Mouse (Mus musculus) heart, embryonic 12.5 days (tissue): ENCODE measurements around the gene Peli2. TPM values are rescaled to one million over a fixed set of nuclear protein-coding genes. Genes with fewer than 3 reads are reported as not detected.
"Not testable (repeated sequence)": the region's sequence is repeated elsewhere in the genome, so short reads cannot be mapped to it uniquely, and the experiment has no call there.

Experiments
- ATAC-seq: fragments of 200-750 bp; cut with Nextera tagmentation; 2 replicates; pipeline ENCODE4 v1.8.0; 2017; ENCODE audit warnings: moderate TSS enrichment, moderate library complexity; ENCODE audit not compliant: insufficient number of reproducible peaks, low FRiP score
- H3K27ac ChIP-seq: fragments of 300-500 bp; sonication (generic); 2 replicates; pipeline ENCODE4 v1.5.1; 2016; ENCODE audit warnings: mild to moderate bottlenecking, moderate library complexity; ENCODE audit not compliant: poor library complexity, severe bottlenecking
- H3K27me3 ChIP-seq: fragments of 300-500 bp; sonication (generic); replicated peaks from 2 replicates; pipeline ENCODE4 v1.6.1; 2016; ENCODE audit warnings: mild to moderate bottlenecking, moderate library complexity
- H3K36me3 ChIP-seq: fragments of 300-500 bp; sonication (generic); 2 replicates; pipeline ENCODE4 v1.6.1; 2016; ENCODE audit warnings: mild to moderate bottlenecking, moderate library complexity
- H3K4me1 ChIP-seq: fragments of 300-500 bp; sonication (generic); replicated peaks from 2 replicates; pipeline ENCODE4 v1.6.1; 2016; ENCODE audit warnings: mild to moderate bottlenecking
- H3K4me2 ChIP-seq: fragments of 300-500 bp; sonication (generic); 2 replicates; pipeline ENCODE4 v1.6.1; 2016; ENCODE audit warnings: mild to moderate bottlenecking, moderate library complexity
- H3K4me3 ChIP-seq: fragments of 300-500 bp; sonication (generic); 2 replicates; pipeline ENCODE4 v1.5.1; 2016; ENCODE audit warnings: mild to moderate bottlenecking
- H3K9ac ChIP-seq: fragments of 300-500 bp; sonication (generic); 2 replicates; pipeline ENCODE4 v1.6.1; 2016; ENCODE audit warnings: mild to moderate bottlenecking, moderate library complexity
- H3K9me3 ChIP-seq: fragments of 300-500 bp; sonication (generic); replicated peaks from 2 replicates; pipeline ENCODE4 v1.6.1; 2016; ENCODE audit warnings: mild to moderate bottlenecking, moderate library complexity
- WGBS: fragments of 180-500 bp; shearing (Covaris S2); methylation state at CpG from one replicate; pipeline ENCODE4 v1.1.7; 2016; 5-methylcytosine and 5-hydroxymethylcytosine counted together
- polyA plus RNA-seq: library from polyadenylated mRNA; unstranded; fragments of >200 nt; fragmentation: Nextera tagmentation; extraction: Ambion mirVana; gene quantifications from 2 replicates; pipeline ENCODE4 v1.2.1, GENCODE M21; 2016

Peli2 gene
- 3.5 and 4.3 TPM in 2 replicates for polyA plus RNA-seq

DNA sequence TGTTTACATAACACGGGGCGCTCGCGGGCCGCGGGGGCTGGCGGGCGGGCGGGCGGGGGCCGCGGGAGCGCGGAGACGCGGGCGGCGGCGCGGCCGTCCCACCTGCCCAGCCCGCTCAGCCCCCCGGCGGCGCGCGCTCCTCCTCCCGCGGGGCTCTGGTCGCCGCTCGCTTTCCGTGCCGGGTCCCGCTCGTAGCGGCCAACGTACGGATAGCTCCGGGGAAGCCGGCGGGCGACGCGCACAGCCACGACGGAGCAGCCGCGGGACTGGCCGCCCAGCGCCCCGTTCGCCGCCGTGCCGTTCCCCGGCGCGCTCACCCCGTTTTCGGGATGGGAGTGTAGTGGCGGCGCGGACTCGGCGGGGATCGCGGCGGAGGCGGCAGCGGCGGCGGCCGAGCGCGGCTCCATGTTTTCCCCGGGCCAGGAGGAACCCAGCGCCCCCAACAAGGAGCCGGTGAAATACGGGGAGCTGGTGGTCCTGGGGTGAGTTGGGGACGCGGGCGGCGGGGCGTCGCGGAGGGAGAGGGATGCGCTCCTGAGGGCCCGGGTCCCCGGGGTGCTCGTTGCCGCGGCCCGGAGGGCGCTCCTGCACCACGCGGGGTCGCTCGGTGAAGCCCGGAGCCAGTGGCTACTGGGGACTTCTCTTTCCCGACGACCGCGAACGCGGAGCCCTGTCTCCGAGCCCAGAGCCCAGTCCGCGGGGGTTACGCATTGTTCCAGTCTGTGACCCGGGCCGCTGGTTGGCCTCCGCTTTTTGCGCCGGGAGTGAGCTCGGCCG lies at the start of gene Peli2:
Peli2 (plus strand) TSS at position 72 of the 777 bp plus-strand sequence.
- Histone ChIP-seq H3K9ac (peak within 1 kb of the TSS; percentile 76), H3K9me3 (no peaks in the 10 kb centered on the region), H3K4me2 (peak within 1 kb of the TSS; percentile 91), H3K4me3 (peak within 1 kb of the TSS; percentile 66), H3K4me1 (peaks cover 4% of the 10 kb centered on the region; the same call in 1 of the 2 replicates), H3K36me3 (no peaks in the 10 kb centered on the region), H3K27me3 (peaks cover 40% of the 10 kb centered on the region), H3K27ac (peak within 1 kb of the TSS; percentile 35)
- under 1% methylated on average over 95 of the region's 117 CpGs for WGBS
- ATAC-seq: peak; percentile 84

GRCm38 (mm10) chr14:48072104-48072503 lies 48.5 kb upstream of the Peli2 start:
- WGBS: 78% methylated on average over 4 of the region's 4 CpGs

DNA sequence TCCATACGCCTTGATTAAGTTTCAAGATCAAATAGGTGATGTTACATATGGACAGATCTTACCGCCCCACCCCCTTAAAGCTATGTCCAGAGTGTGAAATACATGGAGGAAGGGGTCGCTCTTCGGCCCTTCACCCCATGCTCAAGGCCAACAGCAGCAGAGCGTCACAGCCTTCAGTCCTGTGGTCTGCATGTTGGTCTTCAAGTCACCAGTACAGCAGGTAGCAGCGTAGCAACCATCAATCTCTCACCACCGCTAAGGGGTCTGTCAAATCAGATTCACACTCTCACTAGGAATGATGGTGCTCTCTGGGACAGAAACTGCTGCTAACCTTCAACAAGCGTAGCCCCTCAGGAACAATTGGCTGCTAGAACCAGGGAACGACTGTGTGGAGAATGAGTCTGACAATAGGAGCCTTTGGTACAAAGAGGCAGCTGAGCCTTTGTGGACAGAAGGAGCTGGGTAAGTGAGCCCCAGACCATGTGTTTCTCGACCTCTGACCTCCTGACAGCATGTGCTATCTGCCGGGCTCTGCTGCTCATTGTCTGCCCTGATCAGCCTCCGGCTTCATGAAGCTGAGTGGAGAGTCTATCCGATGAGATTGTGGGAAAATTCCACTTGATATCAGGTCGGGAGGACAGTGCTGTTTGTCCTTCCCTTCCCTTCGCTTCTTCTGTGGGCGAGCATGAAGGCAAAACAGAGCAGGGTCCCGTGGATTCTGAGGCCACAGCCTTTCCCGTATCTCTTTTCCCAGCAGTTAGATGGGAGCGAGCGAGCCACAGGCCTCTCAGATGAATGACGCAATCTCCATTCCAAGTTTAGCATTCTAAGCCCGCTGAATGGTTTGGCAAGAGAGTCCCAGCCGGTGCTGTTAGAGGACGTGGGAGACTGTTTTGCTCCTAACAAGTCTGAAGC lies 47.1 kb upstream of the Peli2 start:
- Histone ChIP-seq H3K4me2 (peak overlapping the region; percentile 54), H3K27ac (peak overlapping the region; percentile 65), H3K9me3 (no peaks in the 10 kb centered on the region), H3K9ac (0 out of 2 replicates have a peak overlapping the region, but pooled peaks have one; percentile 25), H3K4me1 (peaks cover 11% of the 10 kb centered on the region), H3K36me3 (no peaks in the 10 kb centered on the region), H3K4me3 (no peak overlapping the region), H3K27me3 (no peaks in the 10 kb centered on the region)
- 31% methylated on average over 24 of the region's 24 CpGs for WGBS
- ATAC-seq: peak; percentile 92

More at GRCm38 (mm10) chr14:48072104-48072503, 48.5 kb upstream of the Peli2 start:
- Histone ChIP-seq H3K4me3 (no peak overlapping the region), H3K9me3 (no peaks in the 10 kb centered on the region), H3K4me2 (no peak overlapping the region), H3K27me3 (no peaks in the 10 kb centered on the region), H3K36me3 (no peaks in the 10 kb centered on the region), H3K4me1 (peaks cover 11% of the 10 kb centered on the region), H3K9ac (no peak overlapping the region), H3K27ac (no peak overlapping the region)
- ATAC-seq: no peak

- H3K9ac ChIP-seq, ATAC-seq, H3K36me3 ChIP-seq, H3K27ac ChIP-seq, H3K4me2 ChIP-seq, H3K9me3 ChIP-seq, H3K27me3 ChIP-seq, H3K4me3 ChIP-seq: not testable (repeated sequence)
- peaks cover 11% of the 10 kb centered on the region for H3K4me1 ChIP-seq
- WGBS: 89% methylated on average over 17 of the region's 17 CpGs
These were observed 41.0 kb upstream of the Peli2 start for GRCm38 (mm10) chr14:48079574-48079973.

- no peak overlapping the region for H3K27ac ChIP-seq
- no peak overlapping the region for H3K9ac ChIP-seq
- WGBS: 16% methylated on average over 14 of the region's 14 CpGs
- peak overlapping the region; percentile 40 for H3K4me2 ChIP-seq
- no peak overlapping the region for H3K4me3 ChIP-seq
- H3K4me1 ChIP-seq: peaks cover 15% of the 10 kb centered on the region
- H3K27me3 ChIP-seq: no peaks in the 10 kb centered on the region
- ATAC-seq: no peak
- H3K36me3 ChIP-seq: no peaks in the 10 kb centered on the region
- H3K9me3 ChIP-seq: no peaks in the 10 kb centered on the region
These were observed 36.5 kb upstream of the Peli2 start for GRCm38 (mm10) chr14:48083836-48084812.

DNA sequence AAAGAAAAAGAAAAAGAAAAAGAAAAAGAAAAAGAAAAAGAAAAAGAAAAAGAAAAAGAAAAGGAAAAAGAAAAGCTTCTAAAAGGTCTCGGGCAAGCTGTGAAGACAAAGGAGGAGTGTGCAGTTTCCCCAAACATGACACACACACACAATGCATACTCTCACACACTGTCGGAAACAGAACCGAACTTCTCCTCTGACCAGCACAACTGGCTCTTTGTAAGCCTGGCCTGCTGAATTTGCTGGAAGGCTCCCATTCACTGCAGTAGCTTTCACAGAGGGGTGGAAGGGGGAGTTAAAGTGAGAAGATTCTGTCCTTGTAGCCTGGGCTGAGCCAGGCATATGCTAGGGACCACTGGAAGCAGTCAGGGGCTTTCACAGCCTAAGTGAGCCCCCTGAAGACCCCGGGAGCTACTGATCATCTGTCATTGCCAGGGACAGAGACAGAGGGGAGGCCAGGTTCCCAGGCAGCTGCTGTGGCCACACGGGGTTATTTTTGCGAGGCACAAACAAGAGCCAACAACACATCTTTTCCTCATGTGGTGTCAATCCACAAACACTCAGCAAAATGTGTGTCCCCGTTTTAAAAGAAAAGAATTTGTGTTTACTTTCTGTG lies 33.8 kb upstream of the Peli2 start:
- ATAC-seq: no peak
- no peak overlapping the region for H3K27ac ChIP-seq
- H3K4me1 ChIP-seq: peaks cover 15% of the 10 kb centered on the region
- H3K4me3 ChIP-seq: no peak overlapping the region
- H3K9ac ChIP-seq: no peak overlapping the region
- no peaks in the 10 kb centered on the region for H3K36me3 ChIP-seq
- WGBS: 45% methylated on average over 7 of the region's 7 CpGs
- no peak overlapping the region for H3K4me2 ChIP-seq
- no peaks in the 10 kb centered on the region for H3K27me3 ChIP-seq
- no peaks in the 10 kb centered on the region for H3K9me3 ChIP-seq

DNA sequence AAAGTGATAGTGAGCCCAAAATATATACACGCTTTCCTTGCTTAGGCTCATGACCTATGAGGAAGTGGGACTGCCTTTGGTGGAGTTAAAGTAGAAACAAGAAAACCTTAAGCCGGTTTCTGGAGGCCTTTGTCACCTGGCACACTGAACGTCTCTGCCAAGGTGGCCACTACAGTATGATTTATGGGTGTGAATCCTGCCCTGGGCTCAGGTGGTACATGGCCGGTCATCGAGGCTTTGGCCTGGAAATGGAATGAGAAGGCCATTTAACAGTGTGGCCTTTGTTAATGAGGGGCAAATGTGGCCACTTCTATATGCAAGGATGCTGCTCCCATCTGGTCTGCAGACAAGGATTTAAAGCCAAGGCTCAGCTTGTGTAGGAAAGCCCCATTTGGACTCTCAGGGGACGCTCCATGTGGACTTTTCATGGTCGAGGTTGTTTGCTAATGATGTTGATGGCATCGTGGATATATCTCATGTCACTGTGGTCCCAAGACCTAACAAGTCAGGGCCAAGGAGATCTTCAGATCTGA lies 33.3 kb upstream of the Peli2 start:
- H3K36me3 ChIP-seq: no peaks in the 10 kb centered on the region
- H3K4me3 ChIP-seq: no peak overlapping the region
- no peak overlapping the region for H3K9ac ChIP-seq
- no peaks in the 10 kb centered on the region for H3K27me3 ChIP-seq
- WGBS: 73% methylated on average over 8 of the region's 8 CpGs
- H3K9me3 ChIP-seq: no peaks in the 10 kb centered on the region
- no peak overlapping the region for H3K27ac ChIP-seq
- peaks cover 15% of the 10 kb centered on the region for H3K4me1 ChIP-seq
- no peak overlapping the region for H3K4me2 ChIP-seq
- ATAC-seq: no peak

GRCm38 (mm10) chr14:48090465-48090864 lies 30.2 kb upstream of the Peli2 start:
- Histone ChIP-seq H3K4me1 (no peaks in the 10 kb centered on the region), H3K9me3 (no peaks in the 10 kb centered on the region), H3K4me2 (no peak overlapping the region), H3K27ac (no peak overlapping the region), H3K27me3 (no peaks in the 10 kb centered on the region), H3K36me3 (no peaks in the 10 kb centered on the region), H3K4me3 (no peak overlapping the region), H3K9ac (no peak overlapping the region)
- WGBS: 55% methylated on average over 4 of the region's 4 CpGs
- no peak for ATAC-seq

DNA sequence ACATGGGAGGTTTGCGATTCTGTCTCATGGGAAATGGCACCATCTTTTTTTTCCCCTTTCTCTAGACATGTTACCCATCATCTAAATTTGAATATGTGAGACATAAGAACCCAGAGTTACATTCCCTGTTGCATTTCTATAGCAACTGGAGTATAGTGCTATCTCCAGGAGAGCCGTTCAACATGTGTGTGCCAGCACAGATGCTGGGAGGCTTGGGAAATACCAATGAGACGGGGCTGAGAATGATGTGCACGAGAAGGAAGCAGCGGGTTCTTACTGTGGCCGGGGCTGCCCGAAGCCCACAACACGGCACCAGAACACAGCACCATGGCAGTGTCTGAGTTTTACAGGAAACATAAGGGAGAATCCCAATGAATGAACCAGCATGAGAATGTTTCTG lies 29.5 kb upstream of the Peli2 start:
- Histone ChIP-seq H3K9me3 (no peaks in the 10 kb centered on the region), H3K9ac (no peak overlapping the region), H3K36me3 (no peaks in the 10 kb centered on the region), H3K4me1 (no peaks in the 10 kb centered on the region), H3K4me3 (no peak overlapping the region), H3K4me2 (no peak overlapping the region), H3K27me3 (no peaks in the 10 kb centered on the region), H3K27ac (no peak overlapping the region)
- no peak for ATAC-seq
- WGBS: 86% methylated on average over 8 of the region's 8 CpGs

DNA sequence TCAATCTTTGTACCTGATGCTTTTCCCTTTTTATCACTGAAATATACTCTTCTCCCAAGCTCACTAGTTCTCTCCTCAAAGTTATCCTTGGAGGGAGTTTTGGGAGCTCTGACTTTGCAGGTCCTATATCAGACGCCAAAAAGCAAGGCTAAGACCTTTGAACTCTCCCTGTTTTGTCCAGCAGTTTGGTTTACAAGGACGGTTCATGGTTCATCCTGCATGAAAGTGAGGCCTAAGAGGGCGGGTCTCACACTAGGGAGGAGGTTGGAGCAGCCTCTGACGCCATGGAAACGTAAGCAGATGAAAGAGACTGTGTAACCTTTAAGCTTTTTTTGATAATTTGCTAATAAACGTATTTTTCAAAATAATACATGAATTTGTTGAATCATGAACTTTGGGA lies 22.4 kb upstream of the Peli2 start:
- Histone ChIP-seq H3K4me3 (no peak overlapping the region), H3K27ac (no peak overlapping the region), H3K9me3 (no peaks in the 10 kb centered on the region), H3K36me3 (no peaks in the 10 kb centered on the region), H3K4me1 (no peaks in the 10 kb centered on the region), H3K4me2 (no peak overlapping the region), H3K9ac (no peak overlapping the region), H3K27me3 (no peaks in the 10 kb centered on the region)
- WGBS: 69% methylated on average over 6 of the region's 6 CpGs
- no peak for ATAC-seq
